Mouse (Mus musculus) embryonic fibroblast, embryonic 13.5 days (primary cell): ENCODE results near the gene Napb.

ENCODE experiments used
- CTCF ChIP-seq: IDR thresholded peaks from 2 replicates; pipeline ENCODE4 v1.5.1; 2011; ENCODE audit warnings: mild to moderate bottlenecking, control low read depth, low read length, moderate library complexity, borderline replicate concordance; ENCODE audit not compliant: insufficient read depth
- POLR2A ChIP-seq: IDR thresholded peaks from 2 replicates; pipeline ENCODE4 v1.6.1; 2011; ENCODE audit warnings: low read depth, mild to moderate bottlenecking, control low read depth, low read length, moderate library complexity

DNA sequence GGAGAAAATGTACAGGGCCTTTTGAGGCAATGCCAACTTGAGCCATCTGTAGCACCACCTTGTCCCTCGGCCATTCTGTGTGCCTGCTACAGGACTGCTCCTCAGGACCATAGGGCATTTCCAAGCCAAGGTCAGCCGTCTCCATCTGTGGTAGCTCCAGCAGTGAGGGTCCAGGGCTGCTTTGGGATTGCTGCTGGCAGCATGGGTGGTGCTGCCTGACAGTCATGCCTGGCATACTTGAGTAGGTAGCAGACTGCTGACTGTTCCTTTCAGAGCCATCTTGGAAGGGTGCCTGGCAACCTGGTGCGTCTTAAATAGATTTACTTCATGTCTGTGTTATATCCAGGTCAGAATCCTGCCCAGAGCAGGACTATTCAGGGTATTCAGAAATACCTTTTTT is 10.7 kb upstream of the Napb start:
- TF ChIP-seq CTCF (no peak), POLR2A (no peak)
